Mouse (Mus musculus) G1E-ER4 (cell line): ENCODE data around the gene Nfix. TPM values are rescaled to one million over a fixed set of nuclear protein-coding genes. Genes with fewer than 3 reads are reported as not detected.
A peak's percentile ranks its signal among the peaks of the same experiment; 100 is the strongest.

Source experiments
- GATA1 ChIP-seq: IDR thresholded peaks from one replicate; pipeline ENCODE4 v1.8.0; 2012; ENCODE audit warnings: low read length, inconsistent platforms
- polyA plus RNA-seq: library from polyadenylated mRNA; stranded (reverse); fragments of >175 nt; gene quantifications from 2 replicates; pipeline ENCODE4 v1.2.3, GENCODE M21; 2012

Gene Nfix
- polyA plus RNA-seq, 1 experiment = 16.4 TPM

- no peak for TF ChIP-seq GATA1
Measured at GRCm38 (mm10) chr8:84702963-84703465, 97.1 kb downstream of the Nfix start.

- TF ChIP-seq GATA1 = no peak
Measured at GRCm38 (mm10) chr8:84702561-84702960, 97.6 kb downstream of the Nfix start.

GRCm38 (mm10) chr8:84700941-84701911 is 98.9 kb downstream of the Nfix start, which contains the start of gene Lyl1:
Gene Lyl1, plus strand, starts transcription at chr8:84701457.
- peak; percentile 53 for TF ChIP-seq GATA1

GRCm38 (mm10) chr8:84700526-84700925 is 99.6 kb downstream of the Nfix start:
- TF ChIP-seq GATA1 = no peak

- TF ChIP-seq GATA1 = no peak
Measured at GRCm38 (mm10) chr8:84699861-84700322, 100.3 kb downstream of the Nfix start.

GRCm38 (mm10) chr8:84698929-84699401 is 101.2 kb downstream of the Nfix start:
- TF ChIP-seq GATA1 = no peak

GRCm38 (mm10) chr8:84698288-84698687 is 101.9 kb downstream of the Nfix start:
- no peak for TF ChIP-seq GATA1

- no peak for TF ChIP-seq GATA1
Measured at GRCm38 (mm10) chr8:84697166-84698130, 102.7 kb downstream of the Nfix start.

- no peak for TF ChIP-seq GATA1
Measured at GRCm38 (mm10) chr8:84695140-84695539, 105.0 kb downstream of the Nfix start.

GRCm38 (mm10) chr8:84693332-84693731 is 106.8 kb downstream of the Nfix start:
- TF ChIP-seq GATA1 = no peak

- no peak for TF ChIP-seq GATA1
Measured at GRCm38 (mm10) chr8:84689091-84689915, 110.8 kb downstream of the Nfix start.

- TF ChIP-seq GATA1 = no peak
Measured at GRCm38 (mm10) chr8:84687705-84688100, 112.4 kb downstream of the Nfix start, which contains the start of gene Nacc1. Gene Nacc1, minus strand, starts transcription at chr8:84687862.

GRCm38 (mm10) chr8:84687003-84687704 is 113.0 kb downstream of the Nfix start:
- no peak for TF ChIP-seq GATA1
